11 mouse cellular contexts compared by ENCODE assay signal in the genomic region with DNA sequence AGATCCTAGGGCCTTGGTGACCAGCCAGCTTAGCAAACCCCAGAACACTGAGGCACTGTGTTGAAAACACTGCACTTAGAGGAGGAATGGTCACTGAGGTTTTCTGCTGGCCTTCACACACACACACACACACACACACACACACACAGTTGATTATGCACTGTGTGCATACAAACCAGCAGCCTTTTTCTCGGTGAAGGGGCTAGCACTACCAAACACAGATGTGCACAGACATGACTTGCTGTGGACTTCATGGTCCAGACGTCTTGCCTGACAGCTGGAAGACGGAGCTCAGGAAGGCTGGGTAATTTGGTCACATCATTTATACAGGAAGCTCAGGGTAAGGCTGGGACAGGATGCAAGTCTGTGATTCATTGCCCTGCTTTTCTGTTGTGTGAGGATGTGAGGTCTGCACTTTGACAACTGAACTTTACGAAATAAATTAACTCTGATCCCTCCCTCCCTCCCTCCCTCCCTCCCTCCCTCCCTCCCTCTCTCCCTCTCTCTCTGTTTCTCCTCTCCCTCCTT. TPM values are rescaled to one million over a fixed set of nuclear protein-coding genes. Genes with fewer than 3 reads are reported as not detected.
DNase-seq lines count a peak whose midpoint lies in the region; ATAC-seq and TF ChIP-seq lines count a peak whose summit lies in the region.
"Had no signal": no experiment of that assay in that cellular context is flagged by ENCODE, and none has a peak within 500 bp of the region (broad histone marks: within the 10 kb centered on the region; RNA-seq: fewer than 3 reads in every experiment).

No protein-coding gene starts in this region.

- no peaks in the 10 kb centered on the region for H3K27me3 ChIP-seq in hindbrain, embryonic 12.5 days
- H3K27me3 ChIP-seq in hindbrain, embryonic 13.5 days = no peaks in the 10 kb centered on the region
- no peaks in the 10 kb centered on the region for H3K27me3 ChIP-seq in hindbrain, postnatal 0 days (ENCODE audit: insufficient read depth, low read length)
- H3K27me3 ChIP-seq in liver, embryonic 15.5 days = no peaks in the 10 kb centered on the region
- H3K27me3 ChIP-seq: CH12.LX had no signal

- H3K9me3 ChIP-seq in hindbrain, embryonic 12.5 days (replicated peaks) = no peaks in the 10 kb centered on the region
- H3K9me3 ChIP-seq in hindbrain, embryonic 13.5 days = no peaks in the 10 kb centered on the region
- H3K9me3 ChIP-seq in hindbrain, postnatal 0 days (ENCODE audit: low read length) = no peaks in the 10 kb centered on the region
- no peaks in the 10 kb centered on the region for H3K9me3 ChIP-seq in liver, embryonic 15.5 days (replicated peaks)

- no peaks in the 10 kb centered on the region; the same call in 1 of the 2 replicates for H3K4me1 ChIP-seq in hindbrain, embryonic 12.5 days
- H3K4me1 ChIP-seq in hindbrain, embryonic 13.5 days (replicated peaks) = no peaks in the 10 kb centered on the region
- no peaks in the 10 kb centered on the region for H3K4me1 ChIP-seq in hindbrain, postnatal 0 days (ENCODE audit: insufficient read depth, low read length)
- H3K4me1 ChIP-seq in liver, embryonic 15.5 days (replicated peaks) = peaks cover 28% of the 10 kb centered on the region

- TF ChIP-seq CTCF in hindbrain, postnatal 0 days (IDR thresholded peaks at IDR 0.05; ENCODE audit: low read depth) = no peak

- no peaks in the 10 kb centered on the region for H3K36me3 ChIP-seq in hindbrain, embryonic 12.5 days
- H3K36me3 ChIP-seq in hindbrain, embryonic 13.5 days = no peaks in the 10 kb centered on the region
- no peaks in the 10 kb centered on the region for H3K36me3 ChIP-seq in hindbrain, postnatal 0 days (ENCODE audit: insufficient read depth, low read length)
- peaks cover 15% of the 10 kb centered on the region for H3K36me3 ChIP-seq in liver, embryonic 15.5 days (replicated peaks)

- H3K27ac ChIP-seq in hindbrain, embryonic 12.5 days = 0 out of 2 replicates have a peak overlapping the region, but pooled peaks have one; percentile 17
- H3K27ac ChIP-seq in hindbrain, embryonic 13.5 days = no peak overlapping the region
- no peak overlapping the region for H3K27ac ChIP-seq in hindbrain, postnatal 0 days
- peak overlapping the region; percentile 87; the same call in 1 of the 2 replicates for H3K27ac ChIP-seq in liver, embryonic 15.5 days (replicated peaks)

- no peak overlapping the region for H3K4me2 ChIP-seq in hindbrain, embryonic 12.5 days (replicated peaks)
- H3K4me2 ChIP-seq in hindbrain, embryonic 13.5 days = no peak overlapping the region
- no peak overlapping the region for H3K4me2 ChIP-seq in hindbrain, postnatal 0 days (ENCODE audit: low read depth, low read length)
- H3K4me2 ChIP-seq in liver, embryonic 15.5 days = no peak overlapping the region; the same call in 1 of the 2 replicates

- 43% methylated on average over 4 of the region's 4 CpGs for WGBS in hindbrain, embryonic 12.5 days
- WGBS in hindbrain, embryonic 13.5 days = 40% methylated on average over 4 of the region's 4 CpGs
- WGBS in hindbrain, postnatal 0 days = 37% methylated on average over 4 of the region's 4 CpGs
- 68% methylated on average over 4 of the region's 4 CpGs for WGBS in liver, embryonic 15.5 days (ENCODE audit: insufficient replicate concordance)

- H3K4me3 ChIP-seq in hindbrain, embryonic 12.5 days = no peak overlapping the region
- no peak overlapping the region for H3K4me3 ChIP-seq in hindbrain, embryonic 13.5 days
- H3K4me3 ChIP-seq in hindbrain, postnatal 0 days (ENCODE audit: low read length) = no peak overlapping the region
- no peak overlapping the region for H3K4me3 ChIP-seq in liver, embryonic 15.5 days (replicated peaks)

- no peak overlapping the region for H3K9ac ChIP-seq in hindbrain, embryonic 12.5 days
- H3K9ac ChIP-seq in hindbrain, embryonic 13.5 days = no peak overlapping the region
- no peak overlapping the region for H3K9ac ChIP-seq in hindbrain, postnatal 0 days (replicated peaks; ENCODE audit: low read length)
- no peak overlapping the region for H3K9ac ChIP-seq in liver, embryonic 15.5 days

- ATAC-seq in hindbrain, embryonic 12.5 days (ENCODE audit: low FRiP score) = no peak
- no peak for ATAC-seq in hindbrain, embryonic 13.5 days (ENCODE audit: low FRiP score)
- ATAC-seq in hindbrain, postnatal 0 days = 0 out of 2 replicates have a peak, but pooled peaks have one; percentile 21
- ATAC-seq in liver, embryonic 15.5 days (ENCODE audit: insufficient read depth) = no peak

- peak; percentile 7 for DNase-seq in NIH3T3 (ENCODE audit: low read depth)
- DNase-seq in hindbrain, postnatal 0 days (ENCODE audit: low spot score) = no peak
- no peak for DNase-seq in urinary bladder, postnatal 10 days (ENCODE audit: low spot score)
- DNase-seq in ovary, postnatal 36 days (ENCODE audit: low spot score) = no peak
- DNase-seq in retina, embryonic 14.5 days (ENCODE audit: low spot score) = no peak
- DNase-seq: cerebellum, adult 8-10 months; heart, postnatal 14 days had no signal

RNA-seq across cellular contexts. Expression of a gene that starts 58.6 kb away (rescaled TPM):
- 7.2 and 7.9 TPM in 2 replicates for polyA plus RNA-seq in hindbrain, embryonic 12.5 days (2016; fragmentation: Nextera tagmentation; extraction: Ambion mirVana)
- 4.3 and 5.4 TPM in 2 replicates for polyA plus RNA-seq in hindbrain, embryonic 13.5 days (2015; fragmentation: Nextera tagmentation; extraction: Ambion mirVana)
- total RNA-seq in hindbrain, postnatal 0 days (2014; rRNA removed) = 3.8 and 5.1 TPM in 2 replicates
- 2.7 and 3.2 TPM in 2 replicates for polyA plus RNA-seq in hindbrain, postnatal 0 days (2015; fragmentation: Nextera tagmentation; extraction: Ambion mirVana)
- polyA plus RNA-seq in liver, embryonic 15.5 days (2015; fragmentation: Nextera tagmentation; extraction: Ambion mirVana) = 8.6 and 9.2 TPM in 2 replicates

Comparison
In these comparisons a context has a peak if more than half of its experiments do, and no peak if none do; other contexts are left out.
1. H3K27ac ChIP-seq: peak in hindbrain, embryonic 12.5 days (single experiment) and liver, embryonic 15.5 days (single experiment); none in hindbrain, embryonic 13.5 days (single experiment) and hindbrain, postnatal 0 days (single experiment).